Mouse (Mus musculus) right cerebral cortex, postnatal 14 days (tissue): ENCODE data around the gene Neu1.
"Not testable (repeated sequence)": the region's sequence is repeated elsewhere in the genome, so short reads cannot be mapped to it uniquely, and the experiment has no call there.

Source experiments
- DNase-seq: peaks from one replicate; pipeline ENCODE4 v3.0.0; 2022

The Neu1 gene

GRCm38 (mm10) chr17:34910982-34911381 lies 20.1 kb upstream of the Neu1 start:
- DNase-seq, result no peak

- DNase-seq, result peak; percentile 68
These were observed 19.1 kb upstream of the Neu1 start for GRCm38 (mm10) chr17:34911945-34912351.

GRCm38 (mm10) chr17:34913930-34914665 lies 17.0 kb upstream of the Neu1 start, which contains the start of gene Slc44a4:
TSS of gene Slc44a4 (plus strand) at chr17:34914466.
- no peak for DNase-seq

GRCm38 (mm10) chr17:34915410-34915831 lies 15.6 kb upstream of the Neu1 start:
- no peak for DNase-seq

- DNase-seq, result no peak
These were observed 14.7 kb upstream of the Neu1 start for GRCm38 (mm10) chr17:34916316-34916715.

GRCm38 (mm10) chr17:34917188-34917587 lies 13.9 kb upstream of the Neu1 start:
- DNase-seq, result no peak

- no peak for DNase-seq
These were observed 8.1 kb upstream of the Neu1 start for GRCm38 (mm10) chr17:34922939-34923338.

- DNase-seq, result no peak
These were observed 6.8 kb upstream of the Neu1 start for GRCm38 (mm10) chr17:34924258-34924657.

- DNase-seq, result no peak
These were observed 3.6 kb upstream of the Neu1 start for GRCm38 (mm10) chr17:34927306-34928019.

- DNase-seq, result no peak
These were observed 2.2 kb upstream of the Neu1 start for GRCm38 (mm10) chr17:34928841-34929240.

- peak; percentile 43 for DNase-seq
These were observed 664 bp downstream of the Neu1 start for GRCm38 (mm10) chr17:34931735-34932098.

- no peak for DNase-seq
These were observed 1.2 kb downstream of the Neu1 start for GRCm38 (mm10) chr17:34932287-34932686.

- DNase-seq, result no peak
These were observed 3.0 kb downstream of the Neu1 start for GRCm38 (mm10) chr17:34934031-34934430.

GRCm38 (mm10) chr17:34934830-34935229 lies 3.8 kb downstream of the Neu1 start:
- DNase-seq, result no peak

- no peak for DNase-seq
These were observed 7.0 kb downstream of the Neu1 start for GRCm38 (mm10) chr17:34937960-34938505.

- DNase-seq, result no peak
These were observed 10.4 kb downstream of the Neu1 start for GRCm38 (mm10) chr17:34941344-34942041.

- no peak for DNase-seq
These were observed 12.2 kb downstream of the Neu1 start for GRCm38 (mm10) chr17:34943128-34943815.

GRCm38 (mm10) chr17:34944362-34944761 lies 13.3 kb downstream of the Neu1 start:
- DNase-seq, result no peak

- no peak for DNase-seq
These were observed 15.6 kb downstream of the Neu1 start for GRCm38 (mm10) chr17:34946486-34947140.

- no peak for DNase-seq
These were observed 16.6 kb downstream of the Neu1 start for GRCm38 (mm10) chr17:34947606-34948005.

GRCm38 (mm10) chr17:34948721-34949552 lies 17.9 kb downstream of the Neu1 start:
- not testable (repeated sequence) for DNase-seq
